Mouse (Mus musculus) heart, postnatal 0 days (tissue): ENCODE results near the gene Sugt1. TPM values are rescaled to one million over a fixed set of nuclear protein-coding genes. Genes with fewer than 3 reads are reported as not detected.

Experiments used
- ATAC-seq: fragments of 200-750 bp; cut with Nextera tagmentation; 2 replicates; pipeline ENCODE4 v1.8.0; 2017; ENCODE audit warnings: low read depth, moderate number of reproducible peaks, moderate library complexity; ENCODE audit not compliant: insufficient read depth
- DNase-seq: peaks from one replicate; pipeline ENCODE4 v3.0.0-alpha.2; 2016; ENCODE audit warnings: low spot score
- H3K27ac ChIP-seq: fragments of 300-500 bp; sonication (generic); 2 replicates; pipeline ENCODE4 v1.5.1; 2014; ENCODE audit warnings: low read depth, mild to moderate bottlenecking
- H3K27me3 ChIP-seq: fragments of 300-500 bp; sonication (generic); 2 replicates; pipeline ENCODE4 v1.6.1; 2014; ENCODE audit warnings: low read length, mixed read lengths; ENCODE audit not compliant: control insufficient read depth, insufficient read depth
- H3K36me3 ChIP-seq: fragments of 300-500 bp; sonication (generic); replicated peaks from 2 replicates; pipeline ENCODE4 v1.6.1; 2014; ENCODE audit warnings: low read length, mixed read lengths; ENCODE audit not compliant: control insufficient read depth, insufficient read depth
- H3K4me1 ChIP-seq: fragments of 300-500 bp; sonication (generic); 2 replicates; pipeline ENCODE4 v1.6.1; 2014; ENCODE audit warnings: antibody characterized with exemption; ENCODE audit not compliant: control insufficient read depth, insufficient read depth
- H3K4me2 ChIP-seq: fragments of 300-500 bp; sonication (generic); 2 replicates; pipeline ENCODE4 v1.6.1; 2014; ENCODE audit warnings: low read depth, mild to moderate bottlenecking, low read length, moderate library complexity
- H3K4me3 ChIP-seq: fragments of 300-500 bp; sonication (generic); 2 replicates; pipeline ENCODE4 v1.5.1; 2014; ENCODE audit warnings: low read depth, low read length
- H3K9ac ChIP-seq: fragments of 300-500 bp; sonication (generic); replicated peaks from 2 replicates; pipeline ENCODE4 v1.6.1; 2014; ENCODE audit warnings: low read depth, low read length, mixed read lengths
- H3K9me3 ChIP-seq: fragments of 300-500 bp; sonication (generic); replicated peaks from 2 replicates; pipeline ENCODE4 v1.6.1; 2016; ENCODE audit warnings: low read length; ENCODE audit not compliant: control insufficient read depth
- CTCF ChIP-seq: IDR thresholded peaks from 2 replicates; pipeline ENCODE4 v1.5.1; 2016; ENCODE audit warnings: antibody characterized with exemption, control low read depth, low read depth
- EP300 ChIP-seq: IDR thresholded peaks from 2 replicates; pipeline ENCODE4 v1.6.1; 2016; ENCODE audit warnings: antibody characterized with exemption, low read depth
- WGBS: fragments of 180-500 bp; shearing (Covaris S2); extraction: QIAGEN DNeasy Blood & Tissue Kit; methylation state at CpG from one replicate; pipeline ENCODE4 v1.1.7; 2014; 5-methylcytosine and 5-hydroxymethylcytosine counted together
- polyA plus RNA-seq: library from polyadenylated mRNA; unstranded; fragments of >200 nt; fragmentation: Nextera tagmentation; extraction: Ambion mirVana; gene quantifications from 2 replicates; pipeline ENCODE4 v1.2.1, GENCODE M21; 2015
- total RNA-seq: library from RNA; depleted of rRNA; stranded (reverse); fragments of >200 nt; gene quantifications from 2 replicates; pipeline ENCODE4 v1.2.3, GENCODE M21; 2014; ENCODE audit warnings: low replicate concordance

Gene Sugt1
- total and polyA plus RNA-seq, 2 experiments from 2014 or later, result 33.1 to 95.5 TPM

- Histone ChIP-seq H3K4me2 (no peak overlapping the region), H3K27me3 (no peaks in the 10 kb centered on the region), H3K9ac (no peak overlapping the region), H3K36me3 (peaks cover 36% of the 10 kb centered on the region), H3K9me3 (no peaks in the 10 kb centered on the region), H3K4me1 (no peaks in the 10 kb centered on the region), H3K4me3 (no peak overlapping the region), H3K27ac (no peak overlapping the region)
- no peak for DNase-seq
- WGBS, result 89% methylated on average over 6 of the region's 6 CpGs
- ATAC-seq, result no peak
- TF ChIP-seq CTCF (no peak), EP300 (no peak)
These were observed 44.8 kb downstream of the Sugt1 start for GRCm38 (mm10) chr14:79632330-79632729.

DNA sequence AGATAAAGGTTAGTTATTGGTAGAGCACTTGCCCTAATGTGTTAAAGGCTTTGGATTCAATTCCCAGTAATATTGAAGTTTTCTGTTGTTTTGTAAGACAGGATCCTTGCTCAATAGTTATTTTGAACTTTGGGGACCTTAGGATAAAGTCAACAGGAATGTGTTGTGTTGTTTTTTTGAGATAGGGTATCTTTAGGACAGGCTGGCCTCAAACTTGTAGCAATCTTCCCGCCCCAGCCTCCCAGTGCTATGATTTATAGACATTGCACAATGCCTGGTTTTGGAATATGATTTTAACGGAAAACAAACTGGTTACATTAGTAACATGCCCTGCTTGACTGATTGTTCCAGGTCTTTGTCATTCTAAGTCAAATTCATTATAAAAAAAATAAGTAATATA is 45.7 kb downstream of the Sugt1 start:
- H3K27ac ChIP-seq, result no peak overlapping the region
- H3K4me3 ChIP-seq, result no peak overlapping the region
- DNase-seq, result no peak
- no peaks in the 10 kb centered on the region for H3K27me3 ChIP-seq
- TF ChIP-seq CTCF (no peak), EP300 (no peak)
- H3K4me1 ChIP-seq, result no peaks in the 10 kb centered on the region
- H3K9me3 ChIP-seq, result no peaks in the 10 kb centered on the region
- H3K36me3 ChIP-seq, result peaks cover 28% of the 10 kb centered on the region
- H3K4me2 ChIP-seq, result no peak overlapping the region
- H3K9ac ChIP-seq, result no peak overlapping the region
- ATAC-seq, result no peak
- WGBS, result 80% methylated on average over 2 of the region's 2 CpGs

DNA sequence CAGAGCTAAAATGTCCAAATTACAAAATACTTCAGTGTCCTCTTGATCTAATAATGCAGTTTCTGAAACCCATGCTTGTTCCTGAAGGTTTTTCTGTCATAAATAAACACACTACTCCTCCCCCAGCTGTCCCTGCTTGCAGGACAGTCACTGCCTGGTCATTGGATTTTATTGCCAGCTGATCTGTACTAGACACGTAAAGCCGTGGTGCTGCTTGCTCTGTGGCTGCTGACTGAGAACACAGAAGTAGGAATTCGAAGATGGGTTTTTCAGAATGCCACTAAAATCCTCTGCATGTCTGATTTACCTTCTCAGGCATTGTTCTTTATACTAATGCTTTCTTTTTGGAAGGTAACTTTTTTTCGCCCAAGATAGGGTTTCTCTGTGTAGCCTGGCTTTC is 49.3 kb downstream of the Sugt1 start:
- H3K4me3 ChIP-seq, result no peak overlapping the region
- no peak for ATAC-seq
- H3K27ac ChIP-seq, result no peak overlapping the region
- H3K9me3 ChIP-seq, result no peaks in the 10 kb centered on the region
- H3K4me2 ChIP-seq, result no peak overlapping the region
- H3K9ac ChIP-seq, result no peak overlapping the region
- H3K36me3 ChIP-seq, result no peaks in the 10 kb centered on the region
- H3K27me3 ChIP-seq, result no peaks in the 10 kb centered on the region
- 72% methylated on average over 4 of the region's 4 CpGs for WGBS
- DNase-seq, result no peak
- TF ChIP-seq CTCF (no peak), EP300 (no peak)
- H3K4me1 ChIP-seq, result no peaks in the 10 kb centered on the region

- no peaks in the 10 kb centered on the region for H3K9me3 ChIP-seq
- no peak overlapping the region for H3K4me2 ChIP-seq
- no peak overlapping the region for H3K4me3 ChIP-seq
- H3K27me3 ChIP-seq, result no peaks in the 10 kb centered on the region
- DNase-seq, result no peak
- H3K9ac ChIP-seq, result no peak overlapping the region
- 73% methylated on average over 9 of the region's 9 CpGs for WGBS
- no peak overlapping the region for H3K27ac ChIP-seq
- H3K36me3 ChIP-seq, result no peaks in the 10 kb centered on the region
- no peak for ATAC-seq
- no peak for TF ChIP-seq CTCF
- no peak for TF ChIP-seq EP300
- H3K4me1 ChIP-seq, result no peaks in the 10 kb centered on the region
These were observed 54.6 kb downstream of the Sugt1 start for GRCm38 (mm10) chr14:79642063-79642462.

DNA sequence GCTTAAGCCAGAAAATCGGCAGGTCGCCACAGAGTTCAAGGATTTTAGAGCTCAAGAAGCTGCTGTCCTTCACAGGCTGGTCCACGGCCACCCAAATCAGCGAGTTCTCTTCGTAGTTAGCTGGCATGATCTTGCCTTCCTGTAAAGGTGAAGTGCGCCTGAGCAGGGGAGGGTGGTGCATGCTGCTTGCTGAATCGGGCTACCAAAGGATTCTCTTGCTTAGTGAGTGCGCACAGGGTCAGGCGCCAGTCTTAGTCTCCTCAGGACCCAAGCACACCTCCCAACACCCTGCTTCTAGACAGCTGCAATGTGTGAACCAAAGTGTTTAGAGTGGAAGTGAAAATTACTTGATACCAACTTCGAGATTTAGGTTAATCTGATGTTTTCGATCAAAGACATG is 57.9 kb downstream of the Sugt1 start:
- no peak overlapping the region for H3K27ac ChIP-seq
- no peak for ATAC-seq
- H3K27me3 ChIP-seq, result no peaks in the 10 kb centered on the region
- 11% methylated on average over 11 of the region's 11 CpGs for WGBS
- DNase-seq, result no peak
- H3K9ac ChIP-seq, result no peak overlapping the region
- peak overlapping the region; percentile 25 for H3K4me2 ChIP-seq
- H3K4me3 ChIP-seq, result no peak overlapping the region
- no peaks in the 10 kb centered on the region for H3K4me1 ChIP-seq
- no peaks in the 10 kb centered on the region for H3K9me3 ChIP-seq
- no peaks in the 10 kb centered on the region for H3K36me3 ChIP-seq
- TF ChIP-seq EP300, result no peak
- no peak for TF ChIP-seq CTCF

- TF ChIP-seq CTCF, result no peak
- TF ChIP-seq EP300, result no peak
These were observed 62.2 kb downstream of the Sugt1 start for GRCm38 (mm10) chr14:79649680-79650079.

More at GRCm38 (mm10) chr14:79649680-79650079, 62.2 kb downstream of the Sugt1 start:
- H3K4me3 ChIP-seq, result no peak overlapping the region
- no peak for ATAC-seq
- DNase-seq, result no peak
- H3K27me3 ChIP-seq, result no peaks in the 10 kb centered on the region
- no peak overlapping the region for H3K9ac ChIP-seq
- no peaks in the 10 kb centered on the region for H3K9me3 ChIP-seq
- H3K27ac ChIP-seq, result no peak overlapping the region
- H3K4me1 ChIP-seq, result no peaks in the 10 kb centered on the region
- H3K4me2 ChIP-seq, result no peak overlapping the region
- WGBS, result 49% methylated on average over 3 of the region's 3 CpGs
- H3K36me3 ChIP-seq, result no peaks in the 10 kb centered on the region
